Mouse (Mus musculus) 416B (cell line): ENCODE data around the gene Cntn4.

Experiments
- DNase-seq: peaks from one replicate; pipeline ENCODE4 v3.0.0; 2011; ENCODE audit warnings: low read depth

Gene Cntn4

GRCm38 (mm10) chr6:105677149-105678031 is at the start of gene Cntn4:
Cntn4 (plus strand) TSS chr6:105677660.
- no peak for DNase-seq

GRCm38 (mm10) chr6:105674276-105674675 is 3.2 kb upstream of the Cntn4 start:
- DNase-seq: no peak

- DNase-seq: no peak
These were observed 2.4 kb upstream of the Cntn4 start for GRCm38 (mm10) chr6:105675099-105675498.

- no peak for DNase-seq
These were observed 823 bp upstream of the Cntn4 start for GRCm38 (mm10) chr6:105676637-105677036.

GRCm38 (mm10) chr6:105678778-105679177 is 1.3 kb downstream of the Cntn4 start:
- no peak for DNase-seq

- no peak for DNase-seq
These were observed 4.0 kb downstream of the Cntn4 start for GRCm38 (mm10) chr6:105681496-105681895.

- DNase-seq: no peak
These were observed 5.8 kb downstream of the Cntn4 start for GRCm38 (mm10) chr6:105683251-105683650.

GRCm38 (mm10) chr6:105684123-105684522 is 6.7 kb downstream of the Cntn4 start:
- DNase-seq: no peak

- DNase-seq: peak; percentile 1
These were observed 10.7 kb downstream of the Cntn4 start for GRCm38 (mm10) chr6:105688195-105688594.

GRCm38 (mm10) chr6:105742026-105742425 is 64.6 kb downstream of the Cntn4 start:
- peak; percentile 32 for DNase-seq

GRCm38 (mm10) chr6:105780616-105781015 is 103.2 kb downstream of the Cntn4 start:
- DNase-seq: no peak

GRCm38 (mm10) chr6:105788462-105788861 is 111.0 kb downstream of the Cntn4 start:
- peak; percentile 3 for DNase-seq

GRCm38 (mm10) chr6:105835099-105835498 is 157.6 kb downstream of the Cntn4 start:
- no peak for DNase-seq

- no peak for DNase-seq
These were observed 169.8 kb downstream of the Cntn4 start for GRCm38 (mm10) chr6:105847296-105847695.

GRCm38 (mm10) chr6:105892838-105893237 is 215.4 kb downstream of the Cntn4 start:
- no peak for DNase-seq

GRCm38 (mm10) chr6:105938485-105938884 is 261.0 kb downstream of the Cntn4 start:
- no peak for DNase-seq

GRCm38 (mm10) chr6:105939303-105939702 is 261.8 kb downstream of the Cntn4 start:
- no peak for DNase-seq

- DNase-seq: no peak
These were observed 263.1 kb downstream of the Cntn4 start for GRCm38 (mm10) chr6:105940591-105940990.

- no peak for DNase-seq
These were observed 314.0 kb downstream of the Cntn4 start for GRCm38 (mm10) chr6:105991492-105991891.

- no peak for DNase-seq
These were observed 335.6 kb downstream of the Cntn4 start for GRCm38 (mm10) chr6:106013018-106013417.

GRCm38 (mm10) chr6:106015126-106015525 is 337.7 kb downstream of the Cntn4 start:
- DNase-seq: no peak

- no peak for DNase-seq
These were observed 371.4 kb downstream of the Cntn4 start for GRCm38 (mm10) chr6:106048878-106049277.

- no peak for DNase-seq
These were observed 378.7 kb downstream of the Cntn4 start for GRCm38 (mm10) chr6:106056123-106056522.

- no peak for DNase-seq
These were observed 400.7 kb downstream of the Cntn4 start for GRCm38 (mm10) chr6:106078071-106078603.
